Mouse (Mus musculus) 416B (cell line): ENCODE measurements at regions not wholly inside any gene's neighbourhood (a gene's known extent, or its start where the extent isn't known, plus 50 kb on each side); places are given as distances from the start of the nearest gene placed in this dataset.

Experiments
- DNase-seq: peaks from one replicate; pipeline ENCODE4 v3.0.0; 2011; ENCODE audit warnings: low read depth

GRCm38 (mm10) chr9:68072624-68073023 lies 232.4 kb downstream of the Vps13c start:
- DNase-seq: no peak

GRCm38 (mm10) chr9:68077329-68077728 lies 237.1 kb downstream of the Vps13c start:
- no peak for DNase-seq

GRCm38 (mm10) chr9:68083341-68083740 lies 243.1 kb downstream of the Vps13c start:
- DNase-seq: no peak

GRCm38 (mm10) chr9:68084966-68085365 lies 244.8 kb downstream of the Vps13c start:
- DNase-seq: no peak

GRCm38 (mm10) chr9:68094561-68094960 lies 254.4 kb downstream of the Vps13c start:
- no peak for DNase-seq

GRCm38 (mm10) chr9:68109841-68110240 lies 269.6 kb downstream of the Vps13c start:
- no peak for DNase-seq

GRCm38 (mm10) chr9:68115151-68115690 lies 275.0 kb downstream of the Vps13c start:
- DNase-seq: no peak

GRCm38 (mm10) chr9:68116221-68116741 lies 276.1 kb downstream of the Vps13c start:
- no peak for DNase-seq

- peak; percentile 9 for DNase-seq
Observed at GRCm38 (mm10) chr9:68118266-68118665, 278.1 kb downstream of the Vps13c start.

GRCm38 (mm10) chr9:68122266-68122665 lies 282.1 kb downstream of the Vps13c start:
- no peak for DNase-seq

GRCm38 (mm10) chr9:68131263-68131662 lies 291.1 kb downstream of the Vps13c start:
- DNase-seq: no peak

GRCm38 (mm10) chr9:68135446-68136050 lies 295.4 kb downstream of the Vps13c start:
- no peak for DNase-seq

GRCm38 (mm10) chr9:68162813-68163570 lies 322.8 kb downstream of the Vps13c start:
- DNase-seq: no peak

GRCm38 (mm10) chr9:68166556-68166955 lies 326.4 kb downstream of the Vps13c start:
- DNase-seq: no peak

- DNase-seq: no peak
Observed at GRCm38 (mm10) chr9:68188921-68189320, 348.7 kb downstream of the Vps13c start.

GRCm38 (mm10) chr9:68199831-68200230 lies 359.6 kb downstream of the Vps13c start:
- DNase-seq: no peak

GRCm38 (mm10) chr9:68201031-68201430 lies 360.8 kb downstream of the Vps13c start:
- DNase-seq: no peak

GRCm38 (mm10) chr9:68225694-68226093 lies 385.5 kb downstream of the Vps13c start:
- DNase-seq: no peak

GRCm38 (mm10) chr9:68231131-68231530 lies 390.9 kb downstream of the Vps13c start:
- no peak for DNase-seq

- no peak for DNase-seq
Observed at GRCm38 (mm10) chr9:68234979-68235649, 394.9 kb downstream of the Vps13c start.

- DNase-seq: no peak
Observed at GRCm38 (mm10) chr9:68239121-68239520, 398.9 kb downstream of the Vps13c start.

- no peak for DNase-seq
Observed at GRCm38 (mm10) chr9:68239551-68239950, 399.4 kb downstream of the Vps13c start.

GRCm38 (mm10) chr9:68250011-68250410 lies 403.6 kb upstream of the Rora start:
- DNase-seq: no peak
